Mouse (Mus musculus) neural tube, embryonic 12.5 days (tissue): ENCODE results near the gene Pafah2. TPM values are rescaled to one million over a fixed set of nuclear protein-coding genes. Genes with fewer than 3 reads are reported as not detected.
"Not testable (repeated sequence)": the region's sequence is repeated elsewhere in the genome, so short reads cannot be mapped to it uniquely, and the experiment has no call there.

Experiments
- ATAC-seq: fragments of 200-750 bp; cut with Nextera tagmentation; 2 replicates; pipeline ENCODE4 v1.8.0; 2017; ENCODE audit warnings: low read depth, mild to moderate bottlenecking, moderate TSS enrichment, moderate library complexity; ENCODE audit not compliant: low FRiP score
- H3K27ac ChIP-seq: fragments of 300-500 bp; sonication (generic); 2 replicates; pipeline ENCODE4 v1.5.1; 2016
- H3K27me3 ChIP-seq: fragments of 300-500 bp; sonication (generic); replicated peaks from 2 replicates; pipeline ENCODE4 v1.6.1; 2016; ENCODE audit warnings: mild to moderate bottlenecking
- H3K36me3 ChIP-seq: fragments of 300-500 bp; sonication (generic); 2 replicates; pipeline ENCODE4 v1.6.1; 2016; ENCODE audit warnings: mild to moderate bottlenecking
- H3K4me1 ChIP-seq: fragments of 300-500 bp; sonication (generic); 2 replicates; pipeline ENCODE4 v1.6.1; 2016
- H3K4me2 ChIP-seq: fragments of 300-500 bp; sonication (generic); replicated peaks from 2 replicates; pipeline ENCODE4 v1.6.1; 2016; ENCODE audit warnings: mild to moderate bottlenecking
- H3K4me3 ChIP-seq: fragments of 300-500 bp; sonication (generic); 2 replicates; pipeline ENCODE4 v1.5.1; 2016
- H3K9ac ChIP-seq: fragments of 300-500 bp; sonication (generic); 2 replicates; pipeline ENCODE4 v1.6.1; 2016; ENCODE audit warnings: mild to moderate bottlenecking
- H3K9me3 ChIP-seq: fragments of 300-500 bp; sonication (generic); 2 replicates; pipeline ENCODE4 v1.6.1; 2016; ENCODE audit warnings: mild to moderate bottlenecking
- WGBS: fragments of 180-500 bp; shearing (Covaris S2); methylation state at CpG from one replicate; pipeline ENCODE4 v1.1.7; 2016; 5-methylcytosine and 5-hydroxymethylcytosine counted together
- polyA plus RNA-seq: library from polyadenylated mRNA; unstranded; fragments of >200 nt; fragmentation: Nextera tagmentation; extraction: Ambion mirVana; gene quantifications from 2 replicates; pipeline ENCODE4 v1.2.1, GENCODE M21; 2016

The Pafah2 gene
- polyA plus RNA-seq, 1 experiment from 2014 or later = 8.5 TPM

GRCm38 (mm10) chr4:134378089-134378615 lies 18.0 kb upstream of the Pafah2 start:
- Histone ChIP-seq H3K4me3 (no peak overlapping the region), H3K4me1 (no peaks in the 10 kb centered on the region), H3K27me3 (no peaks in the 10 kb centered on the region), H3K36me3 (no peaks in the 10 kb centered on the region), H3K4me2 (no peak overlapping the region), H3K9me3 (no peaks in the 10 kb centered on the region), H3K27ac (no peak overlapping the region), H3K9ac (no peak overlapping the region)
- ATAC-seq = no peak
- WGBS = 30% methylated on average over 10 of the region's 10 CpGs

- no peaks in the 10 kb centered on the region for H3K36me3 ChIP-seq
- H3K9ac ChIP-seq = no peak overlapping the region
- H3K4me2 ChIP-seq = no peak overlapping the region
- no peak for ATAC-seq
- 87% methylated on average over 8 of the region's 8 CpGs for WGBS
- H3K4me3 ChIP-seq = no peak overlapping the region
- H3K9me3 ChIP-seq = no peaks in the 10 kb centered on the region
- H3K27ac ChIP-seq = no peak overlapping the region
- no peaks in the 10 kb centered on the region for H3K27me3 ChIP-seq
- no peaks in the 10 kb centered on the region for H3K4me1 ChIP-seq
Observed at GRCm38 (mm10) chr4:134379510-134379909, 16.6 kb upstream of the Pafah2 start.

- not testable (repeated sequence) for H3K4me1 ChIP-seq, H3K9ac ChIP-seq, H3K4me3 ChIP-seq, H3K27ac ChIP-seq, H3K36me3 ChIP-seq, H3K4me2 ChIP-seq, ATAC-seq, H3K9me3 ChIP-seq, H3K27me3 ChIP-seq
- WGBS = 96% methylated on average over 3 of the region's 6 CpGs
Observed at GRCm38 (mm10) chr4:134383750-134384149, 12.4 kb upstream of the Pafah2 start, which contains the start of gene Extl1. Gene Extl1, minus strand, starts transcription at chr4:134383850.

GRCm38 (mm10) chr4:134387268-134387667 lies 8.9 kb upstream of the Pafah2 start:
- H3K27ac ChIP-seq = no peak overlapping the region
- no peak for ATAC-seq
- H3K4me3 ChIP-seq = no peak overlapping the region
- H3K36me3 ChIP-seq = no peaks in the 10 kb centered on the region
- H3K9me3 ChIP-seq = no peaks in the 10 kb centered on the region
- no peaks in the 10 kb centered on the region for H3K27me3 ChIP-seq
- 85% methylated on average over 6 of the region's 6 CpGs for WGBS
- H3K4me1 ChIP-seq = no peaks in the 10 kb centered on the region
- no peak overlapping the region for H3K9ac ChIP-seq
- no peak overlapping the region for H3K4me2 ChIP-seq

- no peaks in the 10 kb centered on the region for H3K9me3 ChIP-seq
- no peak overlapping the region for H3K4me2 ChIP-seq
- H3K36me3 ChIP-seq = no peaks in the 10 kb centered on the region
- 12% methylated on average over 5 of the region's 5 CpGs for WGBS
- H3K27me3 ChIP-seq = no peaks in the 10 kb centered on the region
- no peak overlapping the region for H3K4me3 ChIP-seq
- no peak overlapping the region for H3K27ac ChIP-seq
- no peaks in the 10 kb centered on the region for H3K4me1 ChIP-seq
- H3K9ac ChIP-seq = no peak overlapping the region
- ATAC-seq = no peak
Observed at GRCm38 (mm10) chr4:134388397-134388796, 7.7 kb upstream of the Pafah2 start.

GRCm38 (mm10) chr4:134391636-134392035 lies 4.5 kb upstream of the Pafah2 start:
- Histone ChIP-seq H3K36me3 (no peaks in the 10 kb centered on the region), H3K9ac (no peak overlapping the region), H3K27me3 (no peaks in the 10 kb centered on the region), H3K9me3 (no peaks in the 10 kb centered on the region), H3K4me1 (peaks cover 3% of the 10 kb centered on the region), H3K4me2 (no peak overlapping the region), H3K27ac (no peak overlapping the region), H3K4me3 (no peak overlapping the region)
- no peak for ATAC-seq
- 93% methylated on average over 1 of the region's 1 CpGs for WGBS

GRCm38 (mm10) chr4:134392595-134392994 lies 3.5 kb upstream of the Pafah2 start:
- no peak overlapping the region for H3K27ac ChIP-seq
- WGBS = 15% methylated on average over 8 of the region's 8 CpGs

GRCm38 (mm10) chr4:134393026-134393425 lies 3.1 kb upstream of the Pafah2 start:
- Histone ChIP-seq H3K27me3 (no peaks in the 10 kb centered on the region), H3K4me1 (peaks cover 10% of the 10 kb centered on the region), H3K9ac (no peak overlapping the region), H3K4me3 (no peak overlapping the region), H3K36me3 (no peaks in the 10 kb centered on the region), H3K9me3 (no peaks in the 10 kb centered on the region), H3K4me2 (peak overlapping the region; percentile 24), H3K27ac (no peak overlapping the region)
- ATAC-seq = no peak
- WGBS = 26% methylated on average over 12 of the region's 12 CpGs

More at GRCm38 (mm10) chr4:134392595-134392994, 3.5 kb upstream of the Pafah2 start:
- ATAC-seq = no peak
- Histone ChIP-seq H3K27me3 (no peaks in the 10 kb centered on the region), H3K9me3 (no peaks in the 10 kb centered on the region), H3K4me2 (peak overlapping the region; percentile 24), H3K4me1 (peaks cover 10% of the 10 kb centered on the region), H3K4me3 (no peak overlapping the region), H3K9ac (no peak overlapping the region), H3K36me3 (no peaks in the 10 kb centered on the region)

GRCm38 (mm10) chr4:134395142-134395541 lies 978 bp upstream of the Pafah2 start:
- WGBS = 94% methylated on average over 7 of the region's 7 CpGs
- Histone ChIP-seq H3K9ac (no peak overlapping the region), H3K36me3 (no peaks in the 10 kb centered on the region), H3K4me1 (peaks cover 10% of the 10 kb centered on the region), H3K4me2 (no peak overlapping the region), H3K4me3 (no peak overlapping the region), H3K27me3 (no peaks in the 10 kb centered on the region), H3K9me3 (no peaks in the 10 kb centered on the region), H3K27ac (no peak overlapping the region)
- ATAC-seq = no peak

GRCm38 (mm10) chr4:134397121-134397520 lies 1.0 kb downstream of the Pafah2 start:
- Histone ChIP-seq H3K4me3 (no peak overlapping the region), H3K27ac (no peak overlapping the region), H3K4me1 (peaks cover 21% of the 10 kb centered on the region), H3K9ac (peak overlapping the region; percentile 22; the same call in 1 of the 2 replicates), H3K36me3 (no peaks in the 10 kb centered on the region), H3K4me2 (peak overlapping the region; percentile 86), H3K9me3 (no peaks in the 10 kb centered on the region), H3K27me3 (no peaks in the 10 kb centered on the region)
- 38% methylated on average over 7 of the region's 7 CpGs for WGBS
- ATAC-seq = no peak

- no peaks in the 10 kb centered on the region for H3K36me3 ChIP-seq
- H3K9ac ChIP-seq = no peak overlapping the region
- peak overlapping the region; percentile 86; the same call in 1 of the 2 replicates for H3K4me2 ChIP-seq
- no peaks in the 10 kb centered on the region for H3K9me3 ChIP-seq
- no peak overlapping the region for H3K27ac ChIP-seq
- H3K4me3 ChIP-seq = no peak overlapping the region
- WGBS = 88% methylated on average over 9 of the region's 9 CpGs
- peaks cover 23% of the 10 kb centered on the region for H3K4me1 ChIP-seq
- ATAC-seq = no peak
- H3K27me3 ChIP-seq = no peaks in the 10 kb centered on the region
Observed at GRCm38 (mm10) chr4:134397732-134398131, 1.6 kb downstream of the Pafah2 start.

GRCm38 (mm10) chr4:134400206-134400605 lies 4.1 kb downstream of the Pafah2 start:
- H3K9me3 ChIP-seq = no peaks in the 10 kb centered on the region
- H3K9ac ChIP-seq = no peak overlapping the region
- peaks cover 27% of the 10 kb centered on the region for H3K4me1 ChIP-seq
- H3K36me3 ChIP-seq = no peaks in the 10 kb centered on the region
- ATAC-seq = no peak
- no peak overlapping the region for H3K27ac ChIP-seq
- H3K4me3 ChIP-seq = no peak overlapping the region
- WGBS = 28% methylated on average over 5 of the region's 5 CpGs
- no peaks in the 10 kb centered on the region; the same call in 1 of the 2 replicates for H3K27me3 ChIP-seq
- H3K4me2 ChIP-seq = no peak overlapping the region; the same call in 1 of the 2 replicates

- peak; percentile 78 for ATAC-seq
- peak overlapping the region; percentile 62 for H3K4me2 ChIP-seq
- H3K4me3 ChIP-seq = peak overlapping the region; percentile 26
- peak overlapping the region; percentile 47 for H3K9ac ChIP-seq
- 7% methylated on average over 19 of the region's 19 CpGs for WGBS
- H3K27ac ChIP-seq = no peak overlapping the region
- peaks cover 27% of the 10 kb centered on the region for H3K4me1 ChIP-seq
- H3K9me3 ChIP-seq = no peaks in the 10 kb centered on the region
- H3K36me3 ChIP-seq = no peaks in the 10 kb centered on the region
- H3K27me3 ChIP-seq = no peaks in the 10 kb centered on the region; the same call in 1 of the 2 replicates
Observed at GRCm38 (mm10) chr4:134401181-134401661, 5.1 kb downstream of the Pafah2 start.
